Mouse (Mus musculus) small intestine, adult 2 months (tissue): ENCODE results near the gene 9930021J03Rik.

Experiments
- CTCF ChIP-seq: fragments of 200-500 bp; IDR thresholded peaks from 2 replicates; pipeline ENCODE4 v1.5.1; 2012; ENCODE audit warnings: low read depth, mild to moderate bottlenecking, control low read depth, inconsistent platforms, low read length, moderate library complexity, mixed read lengths; ENCODE audit not compliant: insufficient replicate concordance, insufficient read length; ENCODE audit errors: extremely low read depth
- POLR2A ChIP-seq: fragments of 200-500 bp; IDR thresholded peaks from 2 replicates; pipeline ENCODE4 v1.6.1; 2012; ENCODE audit warnings: low read depth, mild to moderate bottlenecking, control low read depth, inconsistent platforms, low read length, moderate library complexity

- no peak for TF ChIP-seq POLR2A
- TF ChIP-seq CTCF, result no peak
Measured at GRCm38 (mm10) chr19:29696840-29697239, 108.9 kb downstream of the 9930021J03Rik start.
